Mouse (Mus musculus) 3134 (cell line): ENCODE measurements around the gene Ctse.

ENCODE experiments used
- DNase-seq: peaks from one replicate; pipeline ENCODE4 v3.0.0-alpha.2; 2011; ENCODE audit warnings: low spot score; ENCODE audit not compliant: insufficient read length; ENCODE audit errors: extremely low read depth

The Ctse gene

DNA sequence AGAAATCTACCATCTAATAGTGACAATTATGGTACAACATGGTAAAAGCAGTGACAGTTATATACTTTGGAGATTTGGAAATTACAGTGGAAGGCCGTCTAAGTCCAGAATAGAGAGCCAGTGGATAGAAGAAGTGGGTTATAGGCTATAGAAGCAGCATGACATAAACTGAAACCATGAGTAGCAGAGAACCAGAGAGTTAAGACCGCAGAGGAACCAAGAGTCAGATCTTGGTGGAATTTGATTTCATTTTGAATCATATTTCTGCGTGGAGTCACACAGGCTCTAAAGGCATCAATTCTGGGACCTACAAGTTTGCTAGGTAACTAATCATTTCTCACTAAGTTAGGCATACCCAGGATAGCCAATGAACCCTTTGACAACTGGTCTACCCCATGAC is 60.7 kb downstream of the Ctse start:
- DNase-seq = no peak

DNA sequence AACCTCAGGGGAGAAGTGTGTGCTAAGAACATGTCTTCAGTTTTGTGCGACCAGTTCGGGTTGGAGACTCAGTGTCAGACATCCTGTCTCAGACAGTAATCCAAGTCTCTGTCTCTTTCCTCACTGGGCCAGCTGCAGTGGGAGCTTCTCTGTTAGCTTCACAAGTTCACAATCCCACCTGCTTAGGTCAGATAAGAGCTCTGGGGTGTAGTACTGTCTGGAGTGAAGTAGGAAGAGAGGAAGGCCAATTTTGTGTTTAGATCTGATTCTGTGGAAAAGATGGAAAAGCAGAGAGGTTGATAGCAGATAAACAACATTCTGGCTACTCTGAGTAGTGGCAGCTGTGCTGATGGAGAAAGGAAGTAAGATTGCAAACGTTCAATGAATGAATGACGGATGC is 61.5 kb downstream of the Ctse start:
- no peak for DNase-seq

DNA sequence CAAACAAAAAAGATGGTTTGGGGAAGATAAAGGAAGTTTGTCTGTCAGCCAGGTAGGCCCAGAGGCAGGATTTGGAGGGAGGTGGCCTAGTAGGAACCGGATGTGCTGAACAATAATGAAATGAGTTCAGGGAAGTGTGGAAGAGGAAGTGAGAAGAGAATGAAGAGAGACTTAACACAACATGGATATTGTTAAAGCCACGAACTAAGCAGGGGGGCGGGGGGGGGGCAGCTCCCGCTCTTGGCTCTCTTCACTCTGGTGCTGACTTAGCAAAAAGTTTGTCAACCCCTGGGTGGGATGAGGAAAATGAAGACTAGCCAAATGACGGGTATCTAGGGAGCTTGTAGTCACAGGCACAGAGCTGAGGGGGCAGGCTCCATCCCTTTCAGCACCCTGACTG is 62.3 kb downstream of the Ctse start:
- no peak for DNase-seq

DNA sequence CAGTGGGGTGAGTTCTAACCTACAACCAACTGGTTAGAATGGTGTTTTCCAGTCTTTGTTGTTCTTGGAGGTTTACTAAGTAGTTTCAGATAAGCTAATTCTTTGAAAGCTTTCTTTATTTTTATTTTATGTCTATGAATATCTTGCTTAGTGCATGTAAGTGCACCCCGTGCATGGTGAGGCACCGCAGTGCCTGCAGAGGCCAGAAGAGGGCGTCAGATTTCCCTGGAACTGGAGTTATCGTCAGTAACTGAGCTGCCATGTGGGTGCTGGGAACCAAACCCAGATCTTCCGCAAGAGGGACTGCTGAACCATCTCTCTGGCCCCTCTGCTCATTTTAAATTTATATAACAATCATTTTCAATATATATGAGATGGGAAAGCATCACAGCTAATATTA is 63.3 kb downstream of the Ctse start:
- no peak for DNase-seq

DNA sequence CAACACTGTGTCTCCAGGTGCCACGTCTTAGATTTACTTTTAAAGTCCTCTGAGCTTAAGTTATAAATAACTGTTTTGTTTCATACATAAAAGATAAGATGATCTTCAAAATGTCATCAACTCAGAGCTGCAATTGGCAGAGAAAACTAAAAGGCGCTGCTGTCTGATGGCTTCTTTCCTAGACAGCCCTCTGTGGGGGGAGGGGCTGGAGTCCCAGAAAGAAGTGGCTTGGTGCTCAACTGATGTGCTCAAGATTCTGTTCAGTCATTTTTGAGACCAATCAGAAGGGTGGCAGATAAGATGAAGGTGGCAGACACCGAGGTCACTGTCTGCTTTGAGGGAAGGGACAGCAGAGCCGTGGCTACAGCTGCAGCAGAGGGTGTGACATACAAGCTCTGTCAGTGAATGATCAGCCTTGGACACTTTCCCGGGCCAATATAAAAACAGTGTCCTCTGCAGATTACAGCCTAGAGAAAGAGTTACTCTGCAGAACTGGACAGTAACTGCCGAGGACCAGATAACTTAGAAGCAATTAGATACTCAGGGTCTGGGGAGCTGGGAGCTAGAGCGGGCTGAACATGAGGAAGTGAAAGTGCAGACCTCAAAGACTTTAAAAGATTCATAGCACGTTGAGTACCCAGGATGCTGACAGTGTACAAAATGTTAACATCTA is 64.1 kb downstream of the Ctse start:
- DNase-seq = no peak

DNA sequence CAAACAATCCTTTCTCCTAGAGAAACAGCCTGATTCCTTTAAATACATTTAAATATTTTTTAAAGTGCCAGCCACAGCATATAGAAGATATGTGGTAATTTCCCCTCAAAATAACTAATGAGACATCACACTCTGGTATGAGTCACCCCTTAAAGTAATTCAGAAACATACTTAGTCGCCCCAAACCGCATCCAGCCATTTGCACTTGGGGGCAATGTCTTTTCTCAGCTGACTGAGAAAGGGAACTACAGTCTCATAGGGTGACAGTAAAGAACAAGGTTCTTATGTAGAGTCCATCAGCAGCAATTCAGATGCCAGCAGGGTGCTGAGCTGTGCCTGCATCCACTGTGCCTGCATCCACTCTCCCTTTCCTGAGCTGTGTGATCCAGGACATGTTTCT is 65.4 kb downstream of the Ctse start:
- DNase-seq = no peak

DNA sequence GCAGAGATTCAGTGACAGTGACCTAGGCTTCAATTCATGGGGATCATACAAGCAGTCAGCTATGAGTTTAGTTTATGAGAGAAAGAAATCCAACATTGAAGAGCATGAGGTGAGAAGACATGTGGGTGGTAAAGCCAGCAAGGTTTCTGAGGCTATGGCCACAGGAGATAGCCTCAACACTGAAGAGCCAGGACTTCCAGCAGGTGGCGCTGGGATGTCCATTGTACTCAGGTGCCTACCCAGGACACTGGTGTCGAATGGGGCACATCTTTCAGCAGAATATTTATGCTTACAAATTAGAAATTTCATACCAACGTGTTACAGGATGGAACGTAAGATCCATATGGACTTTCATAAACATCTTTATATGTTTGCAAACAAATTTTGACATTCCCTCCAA is 70.2 kb downstream of the Ctse start:
- DNase-seq = no peak

DNA sequence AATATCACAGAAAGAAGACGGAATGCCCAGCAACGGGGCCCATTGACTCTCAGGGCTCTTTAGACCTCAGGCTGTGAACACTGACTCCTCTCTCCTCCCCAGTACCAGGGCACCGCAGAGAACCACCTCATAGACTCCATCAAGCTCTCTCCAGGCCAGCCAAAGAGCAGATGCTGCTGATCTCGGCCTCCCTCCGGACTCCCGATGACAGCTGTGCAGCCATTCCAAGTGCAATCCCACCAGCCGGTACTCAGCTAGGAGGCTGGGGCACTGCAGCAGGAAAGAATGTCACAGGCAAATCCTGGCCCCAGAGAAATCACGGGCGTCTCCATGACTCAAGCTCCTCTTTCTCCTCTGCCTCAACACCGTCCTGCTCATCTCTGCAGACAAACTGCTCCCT is 73.4 kb downstream of the Ctse start:
- no peak for DNase-seq

DNA sequence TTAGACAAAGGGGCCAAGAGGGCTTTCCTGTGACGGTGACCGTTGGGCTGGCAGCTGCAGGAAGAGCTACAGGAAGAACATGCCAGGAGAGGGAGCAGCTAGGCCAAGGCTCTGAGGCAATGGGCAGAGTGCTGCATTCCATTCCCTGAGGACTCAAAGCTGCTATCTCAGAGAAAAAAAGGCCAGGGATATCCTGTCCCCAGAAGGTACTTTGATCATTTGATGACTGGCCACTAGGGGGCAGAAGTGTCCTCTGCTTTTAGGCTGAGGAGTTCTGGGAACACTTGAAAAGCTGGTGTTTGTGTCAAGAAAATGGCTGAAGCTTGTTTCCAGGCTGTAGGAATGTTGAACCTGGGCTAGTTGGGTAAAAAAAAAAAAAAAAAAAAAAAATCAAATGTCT is 74.3 kb downstream of the Ctse start:
- DNase-seq = no peak

DNA sequence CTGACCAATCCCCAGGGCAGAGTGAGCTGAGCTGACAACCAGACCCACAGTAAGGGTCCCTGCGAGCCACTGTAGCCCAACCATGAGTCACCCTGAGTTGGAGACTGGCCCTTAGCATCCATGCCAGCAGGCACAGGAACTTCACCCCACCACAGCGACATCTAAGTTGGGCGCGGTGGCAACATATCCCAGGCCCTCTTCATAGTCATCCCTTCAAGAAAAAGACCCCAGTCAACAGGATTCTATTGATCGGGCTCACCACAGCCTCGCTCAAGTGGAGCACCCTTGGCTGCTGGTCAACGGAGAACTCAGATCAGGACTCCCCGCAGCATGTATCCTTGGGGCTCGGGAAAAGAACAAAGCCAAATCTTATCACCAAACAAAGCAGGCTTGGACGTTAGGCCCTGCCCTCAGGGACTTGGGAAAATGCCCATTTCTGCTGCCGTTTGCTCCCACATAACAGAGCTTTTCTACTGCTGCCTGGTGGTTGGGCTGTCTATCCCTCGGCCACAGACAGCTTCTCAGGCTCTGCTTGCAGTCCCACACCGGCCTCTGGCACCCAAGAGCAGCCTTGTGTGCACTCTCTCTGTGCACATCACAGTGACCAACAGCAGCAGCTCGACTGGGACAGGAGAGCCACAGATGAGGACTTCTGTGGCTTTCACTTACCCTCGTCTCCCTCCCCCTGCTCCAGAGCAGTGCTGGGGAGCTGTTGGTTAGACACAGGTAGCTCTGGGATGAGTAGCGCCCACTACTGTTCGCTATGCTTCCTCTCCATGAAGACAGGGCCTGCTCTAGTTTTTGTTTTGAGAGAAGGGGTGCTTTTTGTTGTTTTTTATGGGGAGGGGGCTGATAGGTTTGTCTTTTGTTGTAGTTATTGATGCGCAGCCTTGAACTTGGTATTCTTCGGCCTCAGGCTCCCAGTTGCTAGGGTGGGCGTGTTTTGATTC is 76.6 kb downstream of the Ctse start:
- DNase-seq = no peak

DNA sequence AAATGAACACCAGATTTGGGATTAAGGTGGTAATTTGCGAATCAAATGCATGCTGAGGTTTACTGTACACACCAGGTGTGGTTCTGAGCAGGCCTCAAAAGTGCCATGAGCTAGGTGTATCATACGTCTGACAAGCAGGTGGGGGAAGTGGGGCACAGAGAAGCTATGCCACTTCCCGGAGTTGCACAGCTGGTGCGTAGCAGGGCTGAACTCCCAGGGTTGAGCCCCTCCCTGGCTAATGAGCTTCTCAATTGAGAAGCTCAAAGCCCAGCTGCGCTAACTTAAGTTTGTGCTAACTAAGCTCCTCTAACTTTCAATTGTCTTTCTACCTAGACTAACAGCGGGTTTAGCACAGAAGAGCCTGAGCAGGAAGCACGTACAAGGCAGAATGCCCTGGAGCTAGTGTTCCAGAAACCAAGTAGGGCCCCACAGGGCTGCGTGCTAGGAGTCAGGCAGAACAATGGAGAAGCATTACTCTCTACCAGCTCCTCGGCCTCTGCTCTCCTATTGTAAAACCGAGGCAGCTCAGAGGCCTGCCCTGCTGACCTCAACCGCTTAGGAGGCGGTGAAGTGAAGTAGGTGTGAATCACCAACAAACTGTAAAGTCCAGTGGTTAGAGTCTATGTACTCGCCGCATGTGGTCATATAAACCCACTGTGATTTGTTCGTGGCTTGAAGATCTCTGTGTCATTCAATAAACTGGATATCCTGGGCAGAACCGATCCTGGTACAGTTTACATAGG is 81.0 kb downstream of the Ctse start:
- DNase-seq = no peak

DNA sequence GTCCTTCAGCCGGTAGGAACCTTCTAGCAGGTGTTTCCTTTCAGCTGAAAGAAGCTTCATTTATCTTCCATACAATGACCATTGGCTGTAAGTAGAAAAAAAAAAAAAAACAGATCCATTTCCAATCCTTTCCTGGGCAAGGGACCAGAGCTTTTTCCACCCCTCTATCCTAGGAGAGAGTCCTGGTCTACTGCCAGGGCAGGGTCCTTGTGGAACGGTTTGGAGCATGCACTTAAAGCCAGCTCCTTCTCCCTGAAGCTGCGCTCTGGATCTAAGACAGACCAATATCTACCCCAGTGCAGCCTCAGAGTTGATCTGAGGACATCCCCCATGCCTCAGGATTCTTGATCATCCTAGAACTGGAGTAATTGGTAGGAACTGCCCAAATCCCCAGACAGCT is 83.9 kb downstream of the Ctse start:
- DNase-seq = no peak

DNA sequence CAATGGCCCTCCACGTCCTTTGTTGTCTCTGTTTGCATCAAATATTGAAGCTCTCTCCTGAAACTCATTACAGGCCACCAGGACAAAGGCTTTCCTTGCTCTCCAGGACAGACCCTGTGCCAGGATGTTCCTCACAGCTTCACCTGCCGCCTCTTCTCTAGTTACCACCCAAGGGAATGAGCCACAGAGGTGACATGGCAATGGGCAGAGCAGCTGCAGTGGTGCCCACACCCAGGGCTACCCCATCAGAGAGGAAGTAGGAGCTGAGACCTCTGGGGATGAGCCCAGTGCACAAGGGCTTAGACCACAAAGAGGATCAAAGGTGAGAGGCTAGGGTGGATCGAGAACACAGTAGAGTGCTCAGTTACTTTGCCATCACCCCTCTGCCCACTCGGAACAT is 85.4 kb downstream of the Ctse start:
- no peak for DNase-seq
